Mouse (Mus musculus) limb, embryonic 12.5 days (tissue): ENCODE results near the gene Rmnd5a. TPM values are rescaled to one million over a fixed set of nuclear protein-coding genes. Genes with fewer than 3 reads are reported as not detected.
A peak's percentile ranks its signal among the peaks of the same experiment; 100 is the strongest.

Source experiments
- ATAC-seq: fragments of 200-750 bp; cut with Nextera tagmentation; 2 replicates; pipeline ENCODE4 v1.8.0; 2017; ENCODE audit warnings: low read depth, moderate TSS enrichment; ENCODE audit not compliant: insufficient number of reproducible peaks, insufficient read depth, low FRiP score, low TSS enrichment
- H3K27ac ChIP-seq: fragments of 300-500 bp; sonication (generic); 2 replicates; pipeline ENCODE4 v1.5.1; 2016; ENCODE audit warnings: mild to moderate bottlenecking, moderate library complexity
- H3K27me3 ChIP-seq: fragments of 300-500 bp; sonication (generic); 2 replicates; pipeline ENCODE4 v1.6.1; 2016; ENCODE audit warnings: mild to moderate bottlenecking, moderate library complexity
- H3K36me3 ChIP-seq: fragments of 300-500 bp; sonication (generic); 2 replicates; pipeline ENCODE4 v1.6.1; 2016; ENCODE audit warnings: mild to moderate bottlenecking, moderate library complexity
- H3K4me1 ChIP-seq: fragments of 300-500 bp; sonication (generic); replicated peaks from 2 replicates; pipeline ENCODE4 v1.6.1; 2016
- H3K4me2 ChIP-seq: fragments of 300-500 bp; sonication (generic); 2 replicates; pipeline ENCODE4 v1.6.1; 2016; ENCODE audit warnings: mild to moderate bottlenecking, moderate library complexity
- H3K4me3 ChIP-seq: fragments of 300-500 bp; sonication (generic); replicated peaks from 2 replicates; pipeline ENCODE4 v1.5.1; 2016; ENCODE audit warnings: mild to moderate bottlenecking
- H3K9ac ChIP-seq: fragments of 300-500 bp; sonication (generic); replicated peaks from 2 replicates; pipeline ENCODE4 v1.6.1; 2016; ENCODE audit warnings: mild to moderate bottlenecking, moderate library complexity
- H3K9me3 ChIP-seq: fragments of 300-500 bp; sonication (generic); 2 replicates; pipeline ENCODE4 v1.6.1; 2016; ENCODE audit warnings: mild to moderate bottlenecking, moderate library complexity
- WGBS: fragments of 180-500 bp; shearing (Covaris S2); methylation state at CpG from one replicate; pipeline ENCODE4 v1.1.7; 2016; 5-methylcytosine and 5-hydroxymethylcytosine counted together
- polyA plus RNA-seq: library from polyadenylated mRNA; unstranded; fragments of >200 nt; fragmentation: Nextera tagmentation; extraction: Ambion mirVana; gene quantifications from 2 replicates; pipeline ENCODE4 v1.2.1, GENCODE M21; 2016

Rmnd5a gene
- polyA plus RNA-seq, 1 experiment from 2014 or later = 18.7 TPM

DNA sequence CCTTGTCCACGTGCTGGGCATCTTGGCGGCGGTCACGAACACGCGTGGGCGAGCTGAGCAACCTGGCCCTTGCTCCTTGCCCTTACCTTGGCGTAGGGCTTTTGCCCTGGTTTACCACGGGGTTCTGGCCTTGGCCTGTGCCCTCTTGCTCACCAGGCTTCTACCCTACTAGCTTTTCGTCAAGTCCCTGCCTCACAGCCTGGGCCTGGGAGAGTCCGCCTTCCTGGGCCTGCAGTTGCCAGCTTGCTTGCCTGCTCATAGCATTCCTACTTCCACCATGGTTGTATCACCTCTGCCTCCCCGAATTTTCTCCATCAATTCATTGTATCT is 779 bp upstream of the Rmnd5a start:
- Histone ChIP-seq H3K4me2 (peak overlapping the region; percentile 91), H3K9ac (peak overlapping the region; percentile 82), H3K4me3 (peak overlapping the region; percentile 97), H3K27me3 (no peaks in the 10 kb centered on the region), H3K4me1 (peaks cover 28% of the 10 kb centered on the region), H3K9me3 (no peaks in the 10 kb centered on the region), H3K36me3 (no peaks in the 10 kb centered on the region), H3K27ac (peak overlapping the region; percentile 98)
- no peak for ATAC-seq
- 4% methylated on average over 12 of the region's 12 CpGs for WGBS

- Histone ChIP-seq H3K27ac (peak overlapping the region; percentile 98), H3K4me3 (peak overlapping the region; percentile 97), H3K36me3 (no peaks in the 10 kb centered on the region), H3K9ac (peak overlapping the region; percentile 95), H3K4me1 (peaks cover 30% of the 10 kb centered on the region), H3K9me3 (no peaks in the 10 kb centered on the region), H3K27me3 (no peaks in the 10 kb centered on the region), H3K4me2 (peak overlapping the region; percentile 69)
- WGBS = under 1% methylated on average over 41 of the region's 47 CpGs
- ATAC-seq = no peak; the same call in 1 of the 2 replicates
Measured at GRCm38 (mm10) chr6:71440217-71440491, 283 bp downstream of the Rmnd5a start.

- Histone ChIP-seq H3K36me3 (no peaks in the 10 kb centered on the region), H3K9me3 (no peaks in the 10 kb centered on the region)
- WGBS = under 1% methylated on average over 62 of the region's 62 CpGs
Measured at GRCm38 (mm10) chr6:71439506-71440216, 776 bp downstream of the Rmnd5a start.

GRCm38 (mm10) chr6:71438070-71438469 is 2.4 kb downstream of the Rmnd5a start:
- H3K4me2 ChIP-seq = peak overlapping the region; percentile 69
- no peak for ATAC-seq
- H3K36me3 ChIP-seq = no peaks in the 10 kb centered on the region
- WGBS = 65% methylated on average over 1 of the region's 1 CpGs
- H3K9ac ChIP-seq = no peak overlapping the region
- H3K4me1 ChIP-seq = peaks cover 35% of the 10 kb centered on the region
- H3K27me3 ChIP-seq = no peaks in the 10 kb centered on the region
- H3K27ac ChIP-seq = no peak overlapping the region
- H3K4me3 ChIP-seq = no peak overlapping the region
- H3K9me3 ChIP-seq = no peaks in the 10 kb centered on the region

More at GRCm38 (mm10) chr6:71439506-71440216, 776 bp downstream of the Rmnd5a start:
- Histone ChIP-seq H3K4me3 (peak overlapping the region; percentile 97), H3K4me1 (peaks cover 30% of the 10 kb centered on the region), H3K4me2 (peak overlapping the region; percentile 69), H3K27ac (peak overlapping the region; percentile 98), H3K27me3 (no peaks in the 10 kb centered on the region), H3K9ac (peak overlapping the region; percentile 95)
- ATAC-seq = peak; percentile 23

DNA sequence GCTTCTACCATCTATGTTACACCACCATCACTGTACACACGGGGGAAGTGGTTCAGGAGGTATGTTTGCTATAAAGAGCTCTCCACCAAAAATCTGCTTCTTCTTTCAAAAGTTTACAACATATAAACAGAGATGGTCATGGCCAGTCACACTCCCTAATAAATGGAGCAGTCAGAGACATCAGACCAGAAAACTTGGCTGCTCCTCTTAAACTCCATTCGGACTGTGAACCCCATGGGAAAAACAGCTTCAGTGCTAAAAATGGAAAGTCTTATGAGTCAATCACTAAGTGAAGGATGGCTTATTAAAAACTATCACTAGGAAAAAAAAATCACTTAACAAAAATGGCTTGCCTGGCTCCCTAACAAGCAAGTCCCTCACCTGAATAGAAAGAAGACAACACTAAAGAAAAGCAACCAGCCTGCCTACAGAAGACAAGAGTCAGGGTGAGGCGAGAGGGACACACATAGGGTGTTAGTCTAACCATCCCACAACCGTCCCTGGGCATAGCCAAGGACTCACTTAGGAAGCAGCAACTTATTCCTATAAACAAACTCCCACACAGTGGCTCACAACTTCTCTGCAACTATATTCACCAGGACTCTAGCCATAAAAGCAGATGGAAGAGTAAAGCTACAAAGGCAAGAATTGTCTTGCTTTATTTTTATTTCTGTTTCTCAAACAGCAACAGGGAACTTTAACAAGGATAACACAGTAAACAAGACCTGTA is 12.3 kb downstream of the Rmnd5a start:
- Histone ChIP-seq H3K4me3 (no peak overlapping the region), H3K36me3 (peaks cover 27% of the 10 kb centered on the region), H3K27me3 (no peaks in the 10 kb centered on the region), H3K9me3 (no peaks in the 10 kb centered on the region), H3K27ac (no peak overlapping the region), H3K4me2 (no peak overlapping the region), H3K9ac (no peak overlapping the region), H3K4me1 (peaks cover 11% of the 10 kb centered on the region)
- 86% methylated on average over 4 of the region's 4 CpGs for WGBS
- no peak for ATAC-seq

DNA sequence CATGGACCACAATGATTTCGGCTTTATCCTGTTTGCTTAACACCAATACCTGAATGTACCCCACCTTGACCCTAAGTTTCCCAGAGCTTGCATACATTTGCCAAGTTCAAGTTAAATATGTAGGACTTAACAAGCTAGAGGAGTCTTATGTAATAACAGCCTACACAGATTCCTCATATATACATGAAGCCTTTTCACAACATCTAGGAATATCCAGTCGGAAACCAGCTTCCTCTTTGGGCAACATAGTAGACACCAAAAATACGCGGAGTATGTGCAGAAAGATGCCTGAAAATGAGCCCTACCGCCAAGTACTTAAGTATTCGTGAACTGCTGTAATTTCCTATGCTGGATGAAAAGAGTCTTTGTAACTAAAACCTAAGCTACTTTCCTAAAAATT is 14.8 kb downstream of the Rmnd5a start:
- ATAC-seq = no peak
- no peaks in the 10 kb centered on the region for H3K4me1 ChIP-seq
- H3K9ac ChIP-seq = no peak overlapping the region
- H3K36me3 ChIP-seq = peaks cover 27% of the 10 kb centered on the region
- H3K4me2 ChIP-seq = no peak overlapping the region
- no peaks in the 10 kb centered on the region for H3K27me3 ChIP-seq
- no peak overlapping the region for H3K4me3 ChIP-seq
- no peaks in the 10 kb centered on the region for H3K9me3 ChIP-seq
- H3K27ac ChIP-seq = no peak overlapping the region
- 94% methylated on average over 6 of the region's 6 CpGs for WGBS

DNA sequence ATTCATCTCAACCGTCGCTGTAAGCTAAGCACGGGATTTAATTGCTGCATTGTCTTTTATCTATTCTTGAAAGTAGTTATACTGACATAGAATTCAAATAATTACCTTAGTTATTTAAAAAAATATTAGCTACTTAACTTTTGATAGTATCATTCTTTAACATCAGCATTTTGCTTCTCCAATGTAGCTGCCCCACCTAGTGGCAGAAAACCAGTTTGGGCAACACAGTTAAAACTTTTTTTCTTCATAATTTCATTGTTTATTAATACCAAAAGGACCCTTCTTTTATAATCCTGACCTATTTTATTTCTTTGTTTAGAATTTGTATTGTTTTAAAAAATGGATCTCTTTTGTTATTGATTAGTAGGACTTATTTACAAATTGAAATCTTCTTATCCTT is 17.3 kb downstream of the Rmnd5a start:
- no peaks in the 10 kb centered on the region for H3K27me3 ChIP-seq
- 96% methylated on average over 3 of the region's 3 CpGs for WGBS
- ATAC-seq = no peak
- H3K4me2 ChIP-seq = no peak overlapping the region
- no peak overlapping the region for H3K4me3 ChIP-seq
- no peaks in the 10 kb centered on the region for H3K9me3 ChIP-seq
- H3K4me1 ChIP-seq = no peaks in the 10 kb centered on the region
- peaks cover 26% of the 10 kb centered on the region for H3K36me3 ChIP-seq
- H3K27ac ChIP-seq = no peak overlapping the region
- no peak overlapping the region for H3K9ac ChIP-seq

DNA sequence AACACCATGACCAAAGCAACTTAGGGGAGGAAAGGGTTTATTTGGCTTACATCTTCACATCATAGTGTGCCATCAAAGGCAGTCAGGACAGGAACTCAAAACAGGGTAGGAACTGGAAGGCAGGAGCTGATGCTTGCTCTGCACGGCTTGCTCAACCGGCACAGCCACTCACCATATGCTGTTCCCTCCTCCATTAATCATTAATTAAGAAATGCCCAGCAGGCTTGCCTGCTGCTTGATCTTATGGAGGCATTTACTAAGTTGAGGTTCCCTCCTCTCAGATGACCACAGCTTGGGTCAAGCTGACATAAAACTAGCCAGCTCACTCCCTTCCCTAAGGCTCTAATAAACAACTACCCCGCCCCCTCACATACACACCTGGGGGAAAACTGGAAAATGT is 18.3 kb downstream of the Rmnd5a start:
- H3K9ac ChIP-seq = no peak overlapping the region
- no peak overlapping the region for H3K27ac ChIP-seq
- H3K9me3 ChIP-seq = no peaks in the 10 kb centered on the region
- no peak for ATAC-seq
- H3K4me2 ChIP-seq = no peak overlapping the region
- H3K4me1 ChIP-seq = no peaks in the 10 kb centered on the region
- H3K36me3 ChIP-seq = peaks cover 22% of the 10 kb centered on the region
- no peaks in the 10 kb centered on the region for H3K27me3 ChIP-seq
- WGBS = 75% methylated on average over 3 of the region's 3 CpGs
- no peak overlapping the region for H3K4me3 ChIP-seq

DNA sequence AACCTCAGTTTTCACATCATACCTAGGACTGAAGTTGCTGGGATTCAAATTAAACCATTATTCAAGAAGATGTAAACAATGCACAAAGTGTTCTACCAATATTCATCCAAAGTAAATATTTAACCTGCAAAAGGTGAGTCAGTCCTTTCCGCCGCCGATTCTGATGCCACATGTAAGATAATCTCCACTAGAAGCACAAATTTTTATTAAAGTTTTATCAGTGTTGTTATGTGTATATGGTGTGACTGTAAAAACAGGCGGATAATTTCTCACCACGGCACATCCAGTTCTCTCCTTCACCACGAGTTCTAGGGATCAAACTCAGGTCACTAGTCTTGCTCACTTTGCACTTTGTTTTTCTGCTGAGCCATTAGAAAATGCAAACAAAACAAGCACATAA is 19.6 kb downstream of the Rmnd5a start:
- Histone ChIP-seq H3K4me1 (no peaks in the 10 kb centered on the region), H3K27me3 (no peaks in the 10 kb centered on the region), H3K9ac (no peak overlapping the region), H3K4me2 (no peak overlapping the region), H3K36me3 (peaks cover 13% of the 10 kb centered on the region; the same call in 1 of the 2 replicates), H3K27ac (no peak overlapping the region), H3K9me3 (no peaks in the 10 kb centered on the region), H3K4me3 (no peak overlapping the region)
- 91% methylated on average over 6 of the region's 6 CpGs for WGBS
- no peak for ATAC-seq

DNA sequence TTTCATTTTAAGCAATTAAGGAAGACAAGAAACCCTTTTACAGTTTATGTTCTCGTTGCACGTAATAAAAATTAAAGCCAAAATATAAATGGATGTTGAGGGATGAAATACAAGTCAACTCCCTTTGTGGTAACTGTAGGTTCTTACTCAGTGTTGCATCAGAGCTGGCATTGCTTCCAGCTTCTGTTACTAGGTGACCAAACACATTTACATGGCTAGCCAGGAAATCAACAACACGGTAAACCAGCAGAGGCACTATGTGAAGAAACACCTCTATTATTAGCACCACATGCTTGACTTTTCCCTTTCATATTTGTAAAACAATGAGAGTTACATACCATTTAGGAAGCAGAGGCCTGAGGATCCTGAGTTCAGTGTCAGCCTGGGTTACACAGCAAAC is 21.6 kb downstream of the Rmnd5a start:
- Histone ChIP-seq H3K4me2 (no peak overlapping the region), H3K4me1 (no peaks in the 10 kb centered on the region), H3K4me3 (no peak overlapping the region), H3K9me3 (no peaks in the 10 kb centered on the region), H3K36me3 (peaks cover 20% of the 10 kb centered on the region; the same call in 1 of the 2 replicates), H3K9ac (no peak overlapping the region), H3K27me3 (no peaks in the 10 kb centered on the region), H3K27ac (no peak overlapping the region)
- no peak for ATAC-seq
- WGBS = 90% methylated on average over 3 of the region's 3 CpGs

GRCm38 (mm10) chr6:71415446-71415845 is 25.0 kb downstream of the Rmnd5a start:
- no peak overlapping the region for H3K4me3 ChIP-seq
- WGBS = 92% methylated on average over 3 of the region's 3 CpGs
- no peaks in the 10 kb centered on the region for H3K4me1 ChIP-seq
- H3K9ac ChIP-seq = no peak overlapping the region
- peaks cover 37% of the 10 kb centered on the region for H3K36me3 ChIP-seq
- no peak overlapping the region for H3K4me2 ChIP-seq
- no peaks in the 10 kb centered on the region for H3K9me3 ChIP-seq
- H3K27ac ChIP-seq = no peak overlapping the region
- ATAC-seq = no peak
- no peaks in the 10 kb centered on the region for H3K27me3 ChIP-seq

GRCm38 (mm10) chr6:71414624-71415023 is 25.8 kb downstream of the Rmnd5a start:
- no peaks in the 10 kb centered on the region for H3K27me3 ChIP-seq
- H3K27ac ChIP-seq = no peak overlapping the region
- H3K4me3 ChIP-seq = no peak overlapping the region
- no peak for ATAC-seq
- H3K36me3 ChIP-seq = peaks cover 37% of the 10 kb centered on the region
- no peaks in the 10 kb centered on the region for H3K9me3 ChIP-seq
- 90% methylated on average over 4 of the region's 4 CpGs for WGBS
- no peak overlapping the region for H3K4me2 ChIP-seq
- no peak overlapping the region for H3K9ac ChIP-seq
- no peaks in the 10 kb centered on the region for H3K4me1 ChIP-seq
